Mouse (Mus musculus): ENCODE results near the gene Arv1.

Arv1 gene

GRCm38 (mm10) chr8:124721862-124722515 is at the start of gene Arv1, which contains the start of gene Ttc13:
Arv1 (plus strand) TSS chr8:124722139.
Ttc13 (minus strand) TSS chr8:124721983.
- peak; percentile 98 for DNase-seq (ENCODE audit: low spot score)

GRCm38 (mm10) chr8:124672345-124672744 is 49.6 kb upstream of the Arv1 start:
- no peak for DNase-seq (ENCODE audit: low spot score)

- no peak for DNase-seq (ENCODE audit: low spot score)
Observed at GRCm38 (mm10) chr8:124676661-124677060, 45.3 kb upstream of the Arv1 start.

- no peak for DNase-seq (ENCODE audit: low spot score)
Observed at GRCm38 (mm10) chr8:124677078-124677477, 44.9 kb upstream of the Arv1 start.

GRCm38 (mm10) chr8:124677486-124677885 is 44.5 kb upstream of the Arv1 start:
- peak; percentile 75 for DNase-seq (ENCODE audit: low spot score)

GRCm38 (mm10) chr8:124678246-124678645 is 43.7 kb upstream of the Arv1 start:
- DNase-seq (ENCODE audit: low spot score), result no peak

GRCm38 (mm10) chr8:124681077-124681791 is 40.7 kb upstream of the Arv1 start:
- peak; percentile 82 for DNase-seq (ENCODE audit: low spot score)

- DNase-seq (ENCODE audit: low spot score), result no peak
Observed at GRCm38 (mm10) chr8:124681792-124682157, 40.2 kb upstream of the Arv1 start.

- DNase-seq (ENCODE audit: low spot score), result no peak
Observed at GRCm38 (mm10) chr8:124682218-124682617, 39.7 kb upstream of the Arv1 start.

- DNase-seq (ENCODE audit: low spot score), result no peak
Observed at GRCm38 (mm10) chr8:124688899-124689298, 33.0 kb upstream of the Arv1 start.

- peak; percentile 76 for DNase-seq (ENCODE audit: low spot score)
Observed at GRCm38 (mm10) chr8:124691706-124692105, 30.2 kb upstream of the Arv1 start.

- DNase-seq (ENCODE audit: low spot score), result no peak
Observed at GRCm38 (mm10) chr8:124695424-124696100, 26.4 kb upstream of the Arv1 start.

- no peak for DNase-seq (ENCODE audit: low spot score)
Observed at GRCm38 (mm10) chr8:124700271-124700670, 21.7 kb upstream of the Arv1 start.

- DNase-seq (ENCODE audit: low spot score), result peak; percentile 63
Observed at GRCm38 (mm10) chr8:124701023-124701422, 20.9 kb upstream of the Arv1 start.

- DNase-seq (ENCODE audit: low spot score), result no peak
Observed at GRCm38 (mm10) chr8:124702183-124702582, 19.8 kb upstream of the Arv1 start.

GRCm38 (mm10) chr8:124703526-124703925 is 18.4 kb upstream of the Arv1 start:
- DNase-seq (ENCODE audit: low spot score), result no peak

GRCm38 (mm10) chr8:124704376-124704775 is 17.6 kb upstream of the Arv1 start:
- DNase-seq (ENCODE audit: low spot score), result no peak

GRCm38 (mm10) chr8:124705823-124706222 is 16.1 kb upstream of the Arv1 start:
- no peak for DNase-seq (ENCODE audit: low spot score)

- no peak for DNase-seq (ENCODE audit: low spot score)
Observed at GRCm38 (mm10) chr8:124713207-124713606, 8.7 kb upstream of the Arv1 start.

- no peak for DNase-seq (ENCODE audit: low spot score)
Observed at GRCm38 (mm10) chr8:124715736-124716135, 6.2 kb upstream of the Arv1 start.

GRCm38 (mm10) chr8:124720133-124720532 is 1.8 kb upstream of the Arv1 start:
- DNase-seq (ENCODE audit: low spot score), result no peak

- DNase-seq (ENCODE audit: low spot score), result no peak
Observed at GRCm38 (mm10) chr8:124720938-124721861, 739 bp upstream of the Arv1 start.

Data from lung, postnatal 25 days (tissue).